Mouse (Mus musculus) megakaryocyte, embryonic 14.5 days (primary cell): Measurements from ENCODE around the gene C2cd4a.

Experiments used
- FLI1 ChIP-seq: IDR thresholded peaks from 2 replicates; pipeline ENCODE4 v1.6.1; 2012; ENCODE audit warnings: low read length, inconsistent platforms, mixed read lengths
- GATA1 ChIP-seq: IDR thresholded peaks from 3 replicates; pipeline ENCODE4 v1.6.1; 2012; ENCODE audit warnings: mixed read lengths, low read length, inconsistent platforms, borderline replicate concordance

- TF ChIP-seq GATA1: no peak
- TF ChIP-seq FLI1: no peak
Measured at GRCm38 (mm10) chr9:67877081-67877718, 45.1 kb upstream of the C2cd4a start.
